Mouse (Mus musculus): ENCODE measurements at regions not wholly inside any gene's neighbourhood (a gene's known extent, or its start where the extent isn't known, plus 50 kb on each side); places are given as distances from the start of the nearest gene placed in this dataset.

DNA sequence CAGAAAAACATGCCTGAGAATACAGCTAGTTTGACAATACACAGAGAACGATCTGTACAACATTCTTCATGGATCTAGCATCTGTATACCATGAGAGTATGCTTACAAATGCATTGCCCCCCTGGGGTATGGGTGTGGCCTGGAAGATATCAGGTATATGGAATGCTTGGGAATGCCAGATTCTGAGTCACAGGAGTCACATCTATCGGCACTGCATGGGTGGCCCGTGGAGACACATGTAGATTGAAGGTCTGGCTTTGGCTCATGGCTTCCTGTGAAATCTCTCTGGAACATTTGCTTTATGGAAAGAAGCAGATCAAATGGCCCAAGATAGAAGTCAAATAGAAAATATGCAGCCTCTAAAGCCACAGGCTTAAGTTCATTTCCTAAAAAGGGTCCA lies 59.6 kb downstream of the Kcne4 start:
- no peak for DNase-seq (ENCODE audit: low spot score)

DNA sequence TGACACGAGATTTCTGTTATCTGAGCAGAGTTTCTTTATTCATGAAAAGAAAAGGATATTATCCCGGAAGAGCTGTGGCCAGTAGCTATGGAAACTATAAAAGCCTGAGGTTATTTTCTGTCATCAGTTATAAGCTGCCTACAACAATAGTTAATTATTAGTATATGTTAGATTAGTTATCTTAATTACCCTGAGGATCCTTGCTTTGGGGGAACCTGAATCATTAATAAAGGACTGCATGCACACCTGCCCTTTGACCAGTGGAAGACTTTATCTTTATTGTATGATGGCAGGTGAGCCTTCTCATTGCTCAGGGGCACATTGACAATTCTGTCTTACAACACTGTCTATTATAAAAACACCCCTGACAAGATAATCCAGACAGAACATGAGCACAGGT lies 62.7 kb downstream of the Kcne4 start:
- no peak for DNase-seq (ENCODE audit: low spot score)

DNA sequence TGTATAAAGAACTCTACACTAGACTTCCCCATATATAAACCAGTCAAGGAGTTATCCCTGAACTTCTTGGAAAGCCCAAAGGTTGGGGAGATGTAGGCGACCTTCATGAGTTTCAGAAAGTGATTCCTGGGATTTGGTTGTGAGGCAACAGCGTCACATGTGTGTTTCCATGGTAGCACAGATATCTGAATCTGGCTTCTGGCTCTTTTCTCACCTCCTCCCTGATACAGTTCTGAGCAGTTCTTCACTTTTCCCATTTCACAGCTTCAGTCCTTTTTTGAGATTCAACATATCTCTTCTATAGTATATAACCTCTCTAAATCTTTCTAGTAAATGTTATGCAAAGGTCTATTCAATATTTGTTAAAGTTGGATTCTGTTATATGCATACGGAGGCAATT lies 65.9 kb downstream of the Kcne4 start:
- no peak for DNase-seq (ENCODE audit: low spot score)

DNA sequence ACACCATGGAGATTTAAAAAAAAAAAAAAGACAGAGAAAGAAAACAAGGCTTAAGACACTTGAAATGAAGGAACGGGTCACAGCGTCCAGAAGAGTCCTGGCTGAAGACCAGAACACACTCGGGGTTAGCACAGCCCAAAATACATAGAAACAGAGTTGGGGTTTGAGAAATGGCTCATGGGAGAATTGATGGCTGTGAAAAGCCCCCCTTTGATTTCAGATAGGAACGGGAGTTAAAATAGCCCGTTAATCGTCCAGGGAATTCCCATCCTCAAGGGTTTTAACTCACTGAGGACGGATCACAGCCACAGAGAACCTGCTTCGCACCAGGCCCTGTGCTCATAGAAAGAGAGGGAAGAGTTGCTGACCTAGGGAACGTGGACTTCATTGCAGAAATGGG lies 72.7 kb downstream of the Kcne4 start:
- DNase-seq (ENCODE audit: low spot score), result no peak

DNA sequence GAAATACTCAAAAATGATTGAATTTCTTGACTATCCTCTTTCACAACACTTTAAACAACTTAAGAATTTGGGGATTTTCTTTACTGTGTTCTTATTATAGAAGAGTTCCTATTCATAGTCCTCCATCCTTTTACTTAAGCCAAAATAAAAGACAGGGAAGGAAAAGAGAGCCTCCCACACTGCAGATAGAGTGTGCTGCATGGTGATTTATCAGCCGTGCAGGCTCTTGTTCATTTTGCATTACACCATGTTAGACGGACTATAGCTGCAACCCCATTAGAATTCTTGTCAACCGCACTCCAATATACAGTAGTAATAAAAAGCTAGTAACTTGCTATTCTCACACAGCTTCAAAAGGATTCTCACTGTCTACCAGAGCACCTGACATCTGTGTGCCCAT lies 74.8 kb downstream of the Kcne4 start:
- DNase-seq (ENCODE audit: low spot score), result no peak

DNA sequence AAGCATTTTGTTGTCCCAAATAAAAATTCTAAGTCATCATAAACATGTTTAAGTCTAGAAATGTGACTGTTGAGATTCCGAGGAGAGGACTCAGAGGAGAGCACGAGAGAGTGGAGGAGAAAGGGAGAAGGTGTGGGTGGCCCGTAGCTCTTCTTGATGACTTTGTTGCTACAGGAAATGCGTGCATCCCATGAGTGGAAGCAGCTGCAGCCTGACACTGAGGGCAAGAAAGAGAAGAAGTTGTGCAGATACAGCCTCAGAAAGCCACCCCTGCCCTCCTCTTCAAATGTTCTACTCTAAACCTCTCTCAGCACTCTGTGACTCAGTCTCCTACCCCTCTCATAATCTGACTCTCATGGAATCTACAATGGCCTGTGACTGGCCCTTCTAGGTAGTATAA lies 77.7 kb downstream of the Kcne4 start:
- no peak for DNase-seq (ENCODE audit: low spot score)

DNA sequence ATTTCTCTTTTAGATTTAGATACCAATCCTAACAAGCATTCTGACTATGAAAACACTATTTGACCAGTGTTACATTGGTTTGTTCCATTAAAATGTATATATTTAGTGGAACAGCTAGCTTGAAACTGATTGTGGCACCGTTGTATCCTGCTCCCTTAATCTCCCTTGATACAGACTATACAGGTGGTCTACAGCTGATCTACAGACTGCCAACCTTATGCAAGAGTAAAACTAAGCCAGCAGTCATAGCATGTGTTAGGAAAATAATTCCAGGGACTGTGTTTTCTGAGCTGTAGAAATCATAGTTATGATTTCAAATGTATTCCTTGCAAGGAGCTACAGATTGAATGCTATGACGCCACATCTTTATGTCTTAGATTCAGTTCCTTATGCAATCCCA lies 78.6 kb downstream of the Kcne4 start:
- DNase-seq (ENCODE audit: low spot score), result no peak

DNA sequence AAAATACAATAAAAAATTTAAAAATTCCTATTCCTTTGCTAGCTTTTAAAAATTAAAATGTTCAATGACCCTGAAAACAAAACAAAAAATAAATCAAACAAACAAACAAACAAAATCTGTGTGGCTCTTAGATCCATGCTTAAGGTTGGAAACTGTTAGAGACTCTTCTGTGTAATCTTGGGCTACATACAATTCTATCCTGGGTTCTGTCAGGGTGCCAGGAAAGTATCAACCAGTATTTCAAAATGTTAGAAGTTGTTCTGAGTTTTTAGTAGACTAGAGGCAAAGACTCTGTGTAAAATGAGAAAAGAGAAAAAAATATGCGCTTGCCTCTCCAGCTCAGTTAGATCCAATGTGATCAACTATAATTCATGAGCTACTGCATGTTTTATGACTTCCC lies 91.0 kb downstream of the Kcne4 start:
- DNase-seq (ENCODE audit: low spot score), result no peak

DNA sequence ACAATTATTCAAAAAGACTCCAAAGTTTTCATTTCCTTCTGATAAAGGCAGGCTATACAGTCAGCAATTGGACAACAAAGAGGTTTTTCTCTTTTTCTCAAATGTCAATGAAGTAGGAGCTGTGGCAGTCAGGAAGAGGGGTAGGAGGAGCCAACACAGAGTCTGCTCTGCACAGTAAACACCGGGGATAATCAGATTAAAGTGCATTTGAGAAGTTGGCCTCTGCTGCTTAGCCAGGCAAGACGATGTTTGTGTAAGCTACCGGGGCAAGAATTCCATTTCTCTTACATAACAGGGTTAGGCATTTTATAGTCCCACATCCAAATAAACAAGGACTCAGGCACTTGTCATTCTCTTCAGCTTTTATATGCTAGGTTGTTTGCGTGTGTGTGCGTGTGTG lies 91.4 kb downstream of the Kcne4 start:
- no peak for DNase-seq (ENCODE audit: low spot score)

DNA sequence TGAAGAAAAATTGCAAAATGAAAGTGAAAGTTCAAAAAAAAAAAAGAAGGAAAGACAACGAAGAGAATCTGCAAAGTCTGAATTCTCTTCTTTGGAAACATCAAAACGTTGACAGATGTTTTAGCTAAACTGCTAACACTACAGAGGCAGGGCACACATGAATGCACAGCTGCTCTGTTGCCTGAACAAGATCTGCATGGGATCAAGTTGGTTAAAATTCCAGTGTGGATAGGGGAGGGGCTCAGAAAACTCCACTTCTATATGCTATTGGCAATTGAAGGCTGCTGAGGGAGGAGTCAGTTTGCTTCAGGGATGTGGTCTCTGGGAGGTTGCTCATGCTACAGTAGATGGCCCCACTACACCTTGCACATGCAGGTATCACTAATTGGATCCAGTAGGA lies 97.2 kb downstream of the Kcne4 start:
- no peak for DNase-seq (ENCODE audit: low spot score)

DNA sequence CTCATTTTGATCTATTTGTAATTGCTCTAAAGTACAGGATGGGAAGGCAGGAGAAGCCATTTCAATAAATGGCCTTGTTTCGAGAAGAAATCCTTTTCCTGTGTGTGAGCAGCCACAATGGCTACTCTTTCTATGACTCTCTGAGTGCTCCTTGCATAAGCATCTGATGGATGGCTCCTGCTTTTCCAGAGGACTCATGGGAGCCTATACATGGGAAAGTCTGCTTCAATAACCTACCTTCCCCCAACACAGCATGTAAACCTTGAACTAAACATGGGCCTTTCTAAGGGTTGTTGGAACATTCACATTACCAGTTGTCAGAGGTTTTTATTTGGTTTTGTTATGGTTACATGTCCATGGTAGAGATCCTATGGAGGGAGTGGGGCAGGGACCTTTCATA lies 103.3 kb downstream of the Kcne4 start:
- no peak for DNase-seq (ENCODE audit: low spot score)

DNA sequence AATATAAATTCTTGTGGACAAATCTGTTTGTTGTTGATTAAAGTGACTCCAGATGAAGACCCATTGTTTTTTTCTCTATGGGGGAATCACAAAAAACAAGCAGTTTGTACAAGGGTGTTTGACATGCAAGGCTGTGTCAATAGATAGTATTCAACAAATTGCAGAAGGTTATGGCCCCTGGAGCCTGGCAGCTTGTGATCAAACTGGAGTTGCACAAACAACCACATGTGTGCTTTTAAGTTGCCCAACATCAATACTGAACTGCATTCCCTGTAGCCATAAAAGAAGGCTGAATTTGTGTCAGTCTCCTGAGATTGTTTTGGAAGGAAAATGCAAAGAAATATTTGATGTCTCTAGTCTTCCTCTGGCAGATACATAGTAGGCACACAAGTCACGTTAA lies 113.4 kb downstream of the Kcne4 start:
- no peak for DNase-seq (ENCODE audit: low spot score)

DNA sequence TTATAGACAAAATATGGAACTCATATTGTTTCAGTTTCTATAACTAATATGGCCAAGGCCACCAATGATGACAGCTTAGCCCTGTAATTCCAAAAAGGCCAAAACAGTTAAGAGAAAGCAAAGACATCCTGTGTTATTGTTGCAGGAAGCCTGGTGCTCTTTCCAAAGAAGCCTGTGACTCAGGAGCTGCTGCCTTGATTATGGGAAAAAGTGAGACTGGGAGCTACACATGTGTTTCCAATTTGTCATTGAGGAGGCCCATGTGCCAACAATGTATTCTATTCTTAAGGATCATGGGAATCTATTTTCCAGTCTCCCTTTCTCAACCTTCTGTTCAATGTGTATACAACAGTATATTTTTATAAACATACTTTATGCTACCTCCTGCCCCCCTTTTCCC lies 123.3 kb downstream of the Kcne4 start:
- DNase-seq (ENCODE audit: low spot score), result no peak

DNA sequence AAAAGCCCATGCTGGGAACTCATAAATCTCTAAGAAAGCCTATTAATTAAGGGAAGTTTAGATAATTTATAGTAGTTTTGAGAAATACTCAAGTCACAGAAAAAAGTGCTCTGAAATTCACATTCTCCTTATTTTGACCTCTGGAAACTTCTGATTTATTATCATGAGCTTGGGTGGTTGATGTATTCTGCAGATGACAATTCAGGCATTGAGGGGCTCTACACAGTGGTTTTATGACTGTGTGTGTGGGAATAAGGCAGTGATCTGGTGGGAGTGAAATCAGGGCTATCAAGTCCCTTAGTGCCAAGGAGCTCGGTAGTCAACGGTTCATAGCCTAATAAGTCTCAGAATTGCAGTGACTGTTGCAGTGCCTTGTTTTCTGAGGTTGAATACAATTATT lies 129.0 kb downstream of the Kcne4 start:
- DNase-seq (ENCODE audit: low spot score), result no peak

DNA sequence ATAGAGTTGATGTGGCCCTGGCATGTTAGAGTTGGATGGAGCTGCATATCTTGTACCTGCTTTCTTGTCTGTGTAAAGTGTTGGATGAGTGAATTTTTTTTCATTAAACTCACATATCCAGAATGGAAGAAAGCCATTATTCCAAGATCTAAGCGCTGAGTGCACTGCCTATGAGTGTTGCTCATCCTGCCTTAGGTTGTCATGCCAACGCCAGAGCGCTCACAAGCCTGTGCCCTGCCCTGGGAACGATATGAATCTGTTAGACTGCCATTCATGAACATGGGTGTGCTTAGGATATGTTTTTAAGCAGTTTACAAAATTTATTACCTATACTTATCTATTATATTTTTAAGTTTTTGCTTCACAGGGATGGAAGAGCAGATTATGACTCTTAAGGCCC lies 163.5 kb downstream of the Kcne4 start:
- peak; percentile 27 for DNase-seq (ENCODE audit: low spot score)
